Mouse (Mus musculus) intestine, embryonic 14.5 days (tissue): ENCODE measurements around the gene Tppp3. TPM values are rescaled to one million over a fixed set of nuclear protein-coding genes. Genes with fewer than 3 reads are reported as not detected.

ENCODE experiments used
- ATAC-seq: fragments of 200-750 bp; cut with Nextera tagmentation; replicated peaks from 2 replicates; pipeline ENCODE4 v1.8.0; 2017; ENCODE audit warnings: low read depth, moderate number of reproducible peaks, moderate TSS enrichment, moderate library complexity; ENCODE audit not compliant: low FRiP score, low TSS enrichment
- DNase-seq: peaks from one replicate; pipeline ENCODE4 v3.0.0-alpha.2; 2018; ENCODE audit warnings: low spot score
- H3K27ac ChIP-seq: fragments of 300-500 bp; sonication (generic); 2 replicates; pipeline ENCODE4 v1.5.1; 2014; ENCODE audit warnings: low read depth, mild to moderate bottlenecking, control low read depth
- H3K27me3 ChIP-seq: fragments of 300-500 bp; sonication (generic); replicated peaks from 2 replicates; pipeline ENCODE4 v1.6.1; 2014; ENCODE audit warnings: low read length, control low read depth; ENCODE audit not compliant: control insufficient read depth, insufficient read depth
- H3K36me3 ChIP-seq: fragments of 300-500 bp; sonication (generic); 2 replicates; pipeline ENCODE4 v1.6.1; 2014; ENCODE audit warnings: low read length, control low read depth; ENCODE audit not compliant: control insufficient read depth, insufficient read depth
- H3K4me1 ChIP-seq: fragments of 300-500 bp; sonication (generic); replicated peaks from 2 replicates; pipeline ENCODE4 v1.6.1; 2014; ENCODE audit warnings: low read length, control low read depth, mixed read lengths; ENCODE audit not compliant: control insufficient read depth, insufficient read depth
- H3K4me2 ChIP-seq: fragments of 300-500 bp; sonication (generic); 2 replicates; pipeline ENCODE4 v1.6.1; 2014; ENCODE audit warnings: low read length
- H3K4me3 ChIP-seq: fragments of 300-500 bp; sonication (generic); 2 replicates; pipeline ENCODE4 v1.5.1; 2014; ENCODE audit warnings: low read depth, low read length, control low read depth, mixed read lengths
- H3K9ac ChIP-seq: fragments of 300-500 bp; sonication (generic); 2 replicates; pipeline ENCODE4 v1.6.1; 2014; ENCODE audit warnings: mild to moderate bottlenecking, low read length
- H3K9me3 ChIP-seq: fragments of 300-500 bp; sonication (generic); 2 replicates; pipeline ENCODE4 v1.6.1; 2016; ENCODE audit warnings: low read length, control low read depth; ENCODE audit not compliant: control insufficient read depth
- WGBS: fragments of 180-500 bp; shearing (Covaris S2); extraction: QIAGEN DNeasy Blood & Tissue Kit; methylation state at CpG from one replicate; pipeline ENCODE4 v1.1.7; 2014; 5-methylcytosine and 5-hydroxymethylcytosine counted together
- polyA plus RNA-seq: library from polyadenylated mRNA; unstranded; fragments of >200 nt; fragmentation: Nextera tagmentation; extraction: Ambion mirVana; gene quantifications from 2 replicates; pipeline ENCODE4 v1.2.1, GENCODE M21; 2014

Tppp3 gene
- polyA plus RNA-seq, 1 experiment from 2014 or later: 36.2 TPM

DNA sequence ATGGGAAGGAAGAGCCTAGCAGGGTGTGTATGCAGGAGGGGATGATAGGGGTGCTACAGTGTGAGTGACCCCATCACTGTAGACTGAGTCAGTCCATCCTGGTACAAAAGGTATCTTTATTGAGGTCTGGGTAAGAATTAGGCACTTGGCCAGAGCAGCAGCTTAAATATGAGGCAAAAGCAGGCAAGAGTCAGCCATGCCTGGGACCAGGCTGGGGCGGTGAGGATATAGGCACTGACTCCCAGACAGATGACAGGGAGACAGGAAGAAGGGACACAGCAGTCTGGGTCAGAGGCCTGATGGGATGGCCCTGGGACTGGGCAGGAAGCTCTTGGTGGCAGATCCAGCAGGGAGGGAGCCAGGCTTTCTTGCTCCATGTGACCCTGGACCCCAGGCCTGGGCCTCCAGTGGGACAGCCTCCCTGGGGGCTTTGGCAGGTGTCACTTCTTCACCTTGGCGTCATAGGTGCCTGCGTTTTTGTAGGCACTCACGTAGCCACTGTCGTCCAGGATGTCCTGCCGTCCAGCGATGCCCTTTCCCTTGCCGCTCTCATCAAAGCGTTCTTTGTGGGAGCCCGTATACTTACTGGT is 3.8 kb downstream of the Tppp3 start:
- Histone ChIP-seq H3K4me2 (no peak overlapping the region), H3K9me3 (no peaks in the 10 kb centered on the region), H3K9ac (no peak overlapping the region), H3K36me3 (no peaks in the 10 kb centered on the region), H3K27me3 (0 out of 2 replicates have a peak, but pooled peaks cover 2% of the 10 kb centered on the region), H3K27ac (no peak overlapping the region), H3K4me1 (peaks cover 11% of the 10 kb centered on the region; the same call in 1 of the 2 replicates), H3K4me3 (no peak overlapping the region)
- DNase-seq (no peak), ATAC-seq (no peak)
- WGBS: 91% methylated on average over 10 of the region's 10 CpGs

- H3K27ac ChIP-seq: no peak overlapping the region
- H3K9me3 ChIP-seq: no peaks in the 10 kb centered on the region
- H3K27me3 ChIP-seq: no peaks in the 10 kb centered on the region
- no peak overlapping the region for H3K9ac ChIP-seq
- ATAC-seq (no peak), DNase-seq (no peak)
- peaks cover 11% of the 10 kb centered on the region; the same call in 1 of the 2 replicates for H3K4me1 ChIP-seq
- H3K36me3 ChIP-seq: no peaks in the 10 kb centered on the region
- WGBS: 75% methylated on average over 7 of the region's 7 CpGs
- H3K4me2 ChIP-seq: no peak overlapping the region
- H3K4me3 ChIP-seq: no peak overlapping the region
Measured at GRCm38 (mm10) chr8:105466700-105467291, 4.5 kb downstream of the Tppp3 start.

- WGBS: 86% methylated on average over 6 of the region's 6 CpGs
- no peaks in the 10 kb centered on the region for H3K9me3 ChIP-seq
- no peak overlapping the region for H3K4me2 ChIP-seq
- H3K4me1 ChIP-seq: peaks cover 8% of the 10 kb centered on the region; the same call in 1 of the 2 replicates
- H3K4me3 ChIP-seq: no peak overlapping the region
- no peaks in the 10 kb centered on the region for H3K27me3 ChIP-seq
- H3K9ac ChIP-seq: no peak overlapping the region
- DNase-seq (no peak), ATAC-seq (no peak)
- H3K36me3 ChIP-seq: no peaks in the 10 kb centered on the region
- H3K27ac ChIP-seq: no peak overlapping the region
Measured at GRCm38 (mm10) chr8:105466246-105466645, 5.1 kb downstream of the Tppp3 start.

GRCm38 (mm10) chr8:105464595-105464994 is 6.7 kb downstream of the Tppp3 start:
- no peak overlapping the region for H3K27ac ChIP-seq
- no peak overlapping the region for H3K4me2 ChIP-seq
- no peak for ATAC-seq
- no peaks in the 10 kb centered on the region for H3K9me3 ChIP-seq
- H3K4me3 ChIP-seq: no peak overlapping the region
- no peak overlapping the region for H3K9ac ChIP-seq
- DNase-seq: no peak
- H3K36me3 ChIP-seq: no peaks in the 10 kb centered on the region
- 80% methylated on average over 7 of the region's 7 CpGs for WGBS
- H3K4me1 ChIP-seq: no peaks in the 10 kb centered on the region
- H3K27me3 ChIP-seq: no peaks in the 10 kb centered on the region

DNA sequence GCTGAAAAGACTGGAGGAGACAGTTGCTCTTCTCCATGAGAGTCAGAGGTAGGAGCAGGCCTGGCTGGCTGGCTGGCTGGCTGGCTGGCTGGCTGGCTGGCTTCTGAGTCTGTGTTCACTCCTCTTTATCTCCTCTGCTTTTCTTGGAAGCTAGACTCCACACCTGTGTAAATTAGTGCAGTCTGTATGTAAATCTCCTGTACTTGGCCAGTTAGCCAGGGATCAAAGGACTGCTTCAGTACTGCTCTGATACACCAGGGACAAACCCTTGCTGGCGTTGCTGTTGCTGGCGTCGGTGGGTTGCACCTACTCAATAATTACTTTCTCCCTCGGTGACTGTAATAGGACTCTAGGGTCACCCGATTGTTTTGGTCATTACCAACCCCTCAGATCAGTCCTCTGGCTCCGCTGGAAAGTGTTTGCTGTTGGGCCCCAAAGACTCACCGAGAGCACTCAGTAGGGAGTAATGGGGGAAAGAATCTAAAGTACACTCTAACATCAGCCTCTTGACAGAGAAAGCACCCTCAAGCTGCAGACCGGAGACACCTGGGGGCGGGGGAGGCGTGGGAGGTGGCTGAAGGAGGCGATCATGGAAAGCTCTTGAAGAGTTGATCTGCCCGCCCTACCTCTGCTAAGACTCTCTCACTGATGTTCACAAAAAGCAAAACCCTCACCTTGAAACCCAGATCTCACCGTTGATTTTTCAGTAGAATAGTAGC is 10.1 kb downstream of the Tppp3 start:
- H3K4me3 ChIP-seq: no peak overlapping the region
- H3K4me1 ChIP-seq: no peaks in the 10 kb centered on the region
- no peaks in the 10 kb centered on the region for H3K27me3 ChIP-seq
- DNase-seq: no peak
- ATAC-seq: no peak
- H3K9me3 ChIP-seq: no peaks in the 10 kb centered on the region
- 53% methylated on average over 13 of the region's 13 CpGs for WGBS
- H3K27ac ChIP-seq: no peak overlapping the region
- no peak overlapping the region for H3K4me2 ChIP-seq
- no peak overlapping the region for H3K9ac ChIP-seq
- no peaks in the 10 kb centered on the region for H3K36me3 ChIP-seq

DNA sequence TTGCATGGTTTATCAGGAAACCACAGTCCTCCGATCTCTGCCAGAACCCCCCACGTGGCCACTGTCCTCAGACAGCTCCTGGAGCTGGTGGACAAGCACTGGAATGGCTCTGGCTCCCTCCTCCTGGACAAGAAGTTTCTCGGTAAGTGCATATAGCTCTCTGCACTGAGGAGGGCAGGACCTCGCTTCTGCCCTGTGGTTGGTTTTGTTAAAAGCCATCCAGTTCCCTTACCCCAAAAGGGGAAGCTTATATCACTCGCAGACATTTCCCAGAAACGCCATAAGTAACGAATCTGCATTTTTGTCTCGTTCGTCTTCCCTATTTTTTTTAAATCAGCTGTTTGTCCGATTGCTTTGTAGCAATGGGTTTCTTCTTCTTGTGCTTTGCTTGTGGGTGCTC is 16.1 kb downstream of the Tppp3 start:
- DNase-seq (no peak), ATAC-seq (no peak)
- no peaks in the 10 kb centered on the region for H3K4me1 ChIP-seq
- WGBS: 28% methylated on average over 10 of the region's 10 CpGs
- no peaks in the 10 kb centered on the region for H3K9me3 ChIP-seq
- H3K36me3 ChIP-seq: no peaks in the 10 kb centered on the region
- no peak overlapping the region for H3K9ac ChIP-seq
- H3K27ac ChIP-seq: no peak overlapping the region
- H3K27me3 ChIP-seq: no peaks in the 10 kb centered on the region
- 0 out of 2 replicates have a peak overlapping the region, but pooled peaks have one; percentile 15 for H3K4me2 ChIP-seq
- H3K4me3 ChIP-seq: no peak overlapping the region

GRCm38 (mm10) chr8:105454088-105454487 is 17.2 kb downstream of the Tppp3 start:
- Histone ChIP-seq H3K4me1 (no peaks in the 10 kb centered on the region), H3K27ac (no peak overlapping the region), H3K27me3 (no peaks in the 10 kb centered on the region), H3K4me3 (no peak overlapping the region), H3K9ac (no peak overlapping the region), H3K9me3 (no peaks in the 10 kb centered on the region), H3K36me3 (no peaks in the 10 kb centered on the region), H3K4me2 (no peak overlapping the region)
- ATAC-seq (no peak), DNase-seq (no peak)
- WGBS: 61% methylated on average over 5 of the region's 5 CpGs

DNA sequence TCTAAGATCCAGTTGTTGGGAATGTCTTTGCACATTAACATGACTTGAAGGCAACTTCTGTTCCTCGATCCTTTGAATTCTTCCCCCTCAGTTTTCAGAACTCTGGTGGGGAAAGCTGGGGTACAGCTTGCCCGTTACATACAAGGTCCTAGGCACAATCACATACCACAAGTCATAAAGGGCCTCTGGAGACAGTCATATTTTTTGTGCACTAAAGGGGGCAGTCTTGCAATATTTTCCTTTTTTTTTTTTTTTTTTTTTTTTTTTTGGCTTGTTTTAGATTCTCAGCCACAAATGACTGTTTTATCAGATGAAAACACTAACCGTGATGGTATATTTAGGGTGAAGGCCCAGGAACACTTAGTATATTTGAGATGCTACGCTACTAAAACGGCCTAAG is 18.0 kb downstream of the Tppp3 start:
- 71% methylated on average over 5 of the region's 5 CpGs for WGBS
- Histone ChIP-seq H3K4me2 (no peak overlapping the region), H3K4me1 (no peaks in the 10 kb centered on the region), H3K4me3 (no peak overlapping the region), H3K27ac (no peak overlapping the region), H3K27me3 (no peaks in the 10 kb centered on the region), H3K9me3 (no peaks in the 10 kb centered on the region), H3K36me3 (no peaks in the 10 kb centered on the region), H3K9ac (no peak overlapping the region)
- DNase-seq: no peak
- no peak for ATAC-seq
